Mouse (Mus musculus) myocyte (in vitro differentiated cells): Measurements from ENCODE around the gene Tcap.

Experiments used
- SRF ChIP-seq: IDR thresholded peaks from one replicate; pipeline ENCODE4 v1.6.1; 2011; ENCODE audit warnings: low read depth; ENCODE audit not compliant: control insufficient read depth, insufficient read length
- USF1 ChIP-seq: IDR thresholded peaks from one replicate; pipeline ENCODE4 v1.6.1; 2011; ENCODE audit warnings: low read depth, mild to moderate bottlenecking, control low read depth, moderate library complexity

- TF ChIP-seq SRF, result no peak
- no peak for TF ChIP-seq USF1
These were observed 34.3 kb upstream of the Tcap start for GRCm38 (mm10) chr11:98349308-98349707.
